Mouse (Mus musculus) E14TG2a.4 (cell line): ENCODE data around the gene Vmac.

Experiments used
- CTCF ChIP-seq: conservative IDR thresholded peaks from 2 replicates; pipeline ENCODE4 v1.5.1; 2014; ENCODE audit warnings: low read length
- POU5F1 ChIP-seq: IDR thresholded peaks from 2 replicates; pipeline ENCODE4 v1.6.1; 2014; ENCODE audit warnings: low read length, borderline replicate concordance

DNA sequence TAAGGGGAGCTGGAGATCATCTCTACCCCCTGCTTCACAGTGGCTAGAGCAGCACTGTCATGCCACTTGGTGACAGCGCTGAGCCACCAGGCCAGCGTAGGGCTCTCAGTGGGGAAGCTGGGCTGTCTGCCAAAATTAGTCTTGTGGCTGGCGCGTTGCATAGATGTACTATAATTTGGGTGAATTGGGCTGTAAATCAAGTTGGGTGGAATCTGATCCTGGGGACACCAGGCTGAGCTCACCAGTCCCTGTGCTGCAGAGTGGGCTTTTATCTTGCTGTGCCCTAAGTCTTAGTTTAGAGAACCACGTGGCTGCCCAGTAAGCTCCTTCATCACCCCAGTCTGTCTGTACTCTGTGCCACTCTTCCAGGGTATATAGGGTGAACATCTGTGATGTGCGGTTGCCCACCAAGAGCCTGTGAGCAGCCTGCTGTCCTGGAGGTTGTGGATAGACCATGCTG lies 23.9 kb downstream of the Vmac start:
- no peak for TF ChIP-seq CTCF
- TF ChIP-seq POU5F1, result no peak
